ENCODE assay signal across 13 mouse cellular contexts in the genomic region with DNA sequence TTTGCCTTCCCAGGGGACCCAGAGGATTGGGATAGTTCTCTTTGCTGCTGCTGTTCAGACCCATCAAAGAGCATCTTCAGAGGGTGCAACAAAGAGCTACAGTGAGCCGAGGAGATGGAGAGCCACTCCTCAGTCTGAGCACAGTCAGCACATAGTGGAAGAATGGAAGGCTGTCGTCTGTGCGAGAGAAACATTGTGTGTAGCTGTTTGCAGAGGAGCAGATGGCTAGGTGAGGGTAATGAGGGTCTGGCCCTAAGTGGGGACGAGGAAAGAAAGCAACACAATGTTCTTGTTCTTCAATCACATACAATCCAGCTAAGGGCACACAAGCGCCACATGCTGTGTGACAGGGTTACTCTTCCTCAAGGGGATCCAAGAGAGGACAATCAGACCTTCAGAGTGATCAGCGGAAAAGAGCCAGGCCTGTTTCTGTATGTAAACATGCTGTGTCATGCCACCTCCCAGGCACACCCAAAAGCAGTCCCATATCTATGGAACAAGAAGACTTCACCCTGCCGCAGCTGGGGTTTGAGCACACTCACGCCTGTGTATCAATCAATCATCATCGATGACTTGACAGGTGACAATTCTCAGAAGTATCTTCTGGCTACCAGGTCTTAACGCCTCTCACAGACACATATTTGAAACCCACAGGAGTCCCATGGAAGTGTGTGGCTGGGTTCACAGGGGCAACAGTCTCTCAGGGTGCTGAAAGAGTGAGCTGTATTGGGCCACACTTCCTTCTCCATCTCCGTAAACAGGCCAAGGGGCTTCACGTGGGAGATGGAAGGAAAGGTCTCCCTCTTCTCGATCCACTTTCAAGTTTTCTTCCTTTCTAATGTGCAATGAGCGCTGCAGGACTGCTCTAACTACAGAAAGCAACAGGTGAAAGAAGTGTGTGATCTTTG. TPM values are rescaled to one million over a fixed set of nuclear protein-coding genes. Genes with fewer than 3 reads are reported as not detected.
DNase-seq lines count a peak whose midpoint lies in the region; ATAC-seq and TF ChIP-seq lines count a peak whose summit lies in the region.
"Had no signal": no experiment of that assay in that cellular context is flagged by ENCODE, and none has a peak within 500 bp of the region (broad histone marks: within the 10 kb centered on the region; RNA-seq: fewer than 3 reads in every experiment).

No protein-coding gene starts in this region.

- WGBS in kidney, embryonic 16.5 days: 78% methylated on average over 14 of the region's 14 CpGs
- 50% methylated on average over 14 of the region's 14 CpGs for WGBS in bone marrow, adult 2 months

- H3K36me3 ChIP-seq in kidney, embryonic 16.5 days (ENCODE audit: insufficient read depth, low read length): peaks cover 52% of the 10 kb centered on the region

- H3K27me3 ChIP-seq in kidney, embryonic 16.5 days (ENCODE audit: insufficient read depth, low read length): no peaks in the 10 kb centered on the region
- H3K27me3 ChIP-seq: embryonic facial prominence, embryonic 12.5 days; Patski had no signal

- H3K4me3 ChIP-seq in kidney, embryonic 16.5 days (ENCODE audit: low read length): no peak overlapping the region
- no peak overlapping the region for H3K4me3 ChIP-seq in bone marrow, adult 2 months (replicated peaks; ENCODE audit: control insufficient read depth, low read depth, low read length)
- H3K4me3 ChIP-seq: embryonic facial prominence, embryonic 12.5 days; limb, embryonic 15.5 days; myocyte had no signal

- H3K27ac ChIP-seq in kidney, embryonic 16.5 days (ENCODE audit: low read length): peak overlapping the region; percentile 88
- H3K27ac ChIP-seq in bone marrow, adult 2 months (ENCODE audit: control insufficient read depth, insufficient read depth, low read depth, low read length, poor library complexity): 0 out of 2 replicates have a peak overlapping the region, but pooled peaks have one; percentile 4
- H3K27ac ChIP-seq: limb, embryonic 15.5 days had no signal

- TF ChIP-seq POLR2A in bone marrow, adult 2 months (IDR thresholded peaks at IDR 0.05; ENCODE audit: borderline replicate concordance, control insufficient read depth, low read depth, low read length): no peak

- intact Hi-C loops in left cerebral cortex, postnatal 25 days (cut with DNase I): no loop called here

- no peaks in the 10 kb centered on the region for H3K9me3 ChIP-seq in kidney, embryonic 16.5 days (ENCODE audit: low read length)
- H3K9me3 ChIP-seq: embryonic facial prominence, embryonic 12.5 days; limb, embryonic 15.5 days had no signal

- no peak overlapping the region; the same call in 1 of the 2 replicates for H3K9ac ChIP-seq in kidney, embryonic 16.5 days (replicated peaks; ENCODE audit: low read length)
- H3K9ac ChIP-seq: embryonic facial prominence, embryonic 12.5 days; limb, embryonic 15.5 days had no signal

- peaks cover 49% of the 10 kb centered on the region for H3K4me1 ChIP-seq in kidney, embryonic 16.5 days (ENCODE audit: insufficient read depth, low read length)
- H3K4me1 ChIP-seq in bone marrow, adult 2 months (ENCODE audit: control insufficient read depth, insufficient read depth, low read length): peaks cover 6% of the 10 kb centered on the region

- TF ChIP-seq CTCF in bone marrow, adult 2 months (IDR thresholded peaks at IDR 0.05; ENCODE audit: control insufficient read depth, insufficient read depth, low read length): no peak

- DNase-seq in kidney, adult 11 months: no peak
- DNase-seq in ovary, postnatal 10 days (ENCODE audit: low spot score): no peak
- DNase-seq in left cerebral cortex, postnatal 25 days (ENCODE audit: low spot score in 2 of 2): no peak
- DNase-seq: gastrocnemius, postnatal 36 days; right cerebral cortex, adult 18-20 months had no signal

- H3K4me2 ChIP-seq in kidney, embryonic 16.5 days (replicated peaks; ENCODE audit: low read depth, low read length): no peak overlapping the region
- H3K4me2 ChIP-seq: embryonic facial prominence, embryonic 12.5 days; limb, embryonic 15.5 days had no signal

- ATAC-seq in kidney, embryonic 16.5 days (ENCODE audit: low FRiP score, low TSS enrichment): no peak
- ATAC-seq in common myeloid progenitor, adult 5-6 weeks (replicated peaks; ENCODE audit: low read depth, poor library complexity, severe bottlenecking): peak; percentile 54
- 0 out of 2 replicates have a peak, but pooled peaks have one; percentile 6 for ATAC-seq in megakaryocyte, adult 5-6 weeks (ENCODE audit: poor library complexity, severe bottlenecking)
- ATAC-seq: Patski had no signal

RNA-seq across cellular contexts. Expression of a gene that starts 19.8 kb away (rescaled TPM):
- polyA plus RNA-seq in kidney, embryonic 16.5 days (2015; fragmentation: Nextera tagmentation; extraction: Ambion mirVana): 81.6 and 86.0 TPM in 2 replicates
- polyA plus RNA-seq in bone marrow, adult 2 months (2011; ENCODE audit: insufficient read depth, insufficient read length, low replicate concordance, missing spikeins): 1.9 and 5.1 TPM in 2 replicates
- 28.8 and 29.5 TPM in 2 replicates for total RNA-seq in common myeloid progenitor, adult 5-6 weeks (2017)
- total RNA-seq in megakaryocyte, adult 5-6 weeks (2015): 20.1 and 22.1 TPM in 2 replicates
- 12.8 and 17.2 TPM in 2 replicates for total RNA-seq in megakaryocyte, adult 5-6 weeks (2017)
- 10 to 100 TPM; 54.7 to 64.1 TPM for total RNA-seq in left cerebral cortex, postnatal 25 days (2021)
